Mouse (Mus musculus) gastrocnemius, adult 2 months (tissue): Measurements from ENCODE around the gene Plekhh2. TPM values are rescaled to one million over a fixed set of nuclear protein-coding genes. Genes with fewer than 3 reads are reported as not detected.
A peak's percentile ranks its signal among the peaks of the same experiment; 100 is the strongest.

Experiments
- DNase-seq: peaks from one replicate; pipeline ENCODE4 v3.0.0; 2022
- H3K27ac ChIP-seq: fragments of 200-600 bp; 2 replicates; pipeline ENCODE4 v1.8.1; 2022; ENCODE audit warnings: mild to moderate bottlenecking
- H3K4me3 ChIP-seq: fragments of 200-600 bp; 2 replicates; pipeline ENCODE4 v1.8.1; 2022; ENCODE audit warnings: mild to moderate bottlenecking, moderate library complexity
- CTCF ChIP-seq: fragments of 200-600 bp; IDR thresholded peaks from 2 replicates; pipeline ENCODE4 v1.8.1; 2022; ENCODE audit warnings: antibody characterized with exemption, mild to moderate bottlenecking, moderate library complexity
- intact Hi-C: fragments of 180-260 bp; cut with DNase I; formaldehyde crosslinking; loops from one replicate; pipeline ENCODE4 v1.15.1; 2025
- total RNA-seq, 2 experiments: library from RNA; stranded (reverse); gene quantifications; 2 replicates each; pipeline ENCODE4 v1.2.3; 2021

The Plekhh2 gene
- total RNA-seq, 2 experiments from 2014 or later = 0.77 to 1.7 TPM

- peak overlapping the region; percentile 60 for H3K27ac ChIP-seq
- no peak for TF ChIP-seq CTCF
- peak; percentile 53 for DNase-seq
These were observed 73.4 kb downstream of the Plekhh2 start for GRCm38 (mm10) chr17:84585104-84585503.

GRCm38 (mm10) chr17:84590065-84590464 is 78.4 kb downstream of the Plekhh2 start:
- TF ChIP-seq CTCF = no peak
- intact Hi-C loops = no loop called here

More at GRCm38 (mm10) chr17:84585104-84585503, 73.4 kb downstream of the Plekhh2 start:
- intact Hi-C loops = no loop called here
- H3K4me3 ChIP-seq = no peak overlapping the region

GRCm38 (mm10) chr17:84591431-84592150 is 79.9 kb downstream of the Plekhh2 start:
- intact Hi-C loops = no loop called here
- H3K4me3 ChIP-seq = no peak overlapping the region
- DNase-seq = no peak
- no peak overlapping the region for H3K27ac ChIP-seq
- TF ChIP-seq CTCF = no peak

More at GRCm38 (mm10) chr17:84590065-84590464, 78.4 kb downstream of the Plekhh2 start:
- Histone ChIP-seq H3K4me3 (no peak overlapping the region), H3K27ac (no peak overlapping the region)
- no peak for DNase-seq

- no peak for TF ChIP-seq CTCF
- Histone ChIP-seq H3K4me3 (peak overlapping the region; percentile 13; the same call in 1 of the 2 replicates), H3K27ac (peak overlapping the region; percentile 28)
- DNase-seq = no peak
- intact Hi-C loops = no loop called here
These were observed 84.3 kb downstream of the Plekhh2 start for GRCm38 (mm10) chr17:84596015-84596441.

GRCm38 (mm10) chr17:84596501-84596900 is 84.8 kb downstream of the Plekhh2 start:
- no peak for DNase-seq
- intact Hi-C loops = no loop called here
- Histone ChIP-seq H3K4me3 (peak overlapping the region; percentile 13; the same call in 1 of the 2 replicates), H3K27ac (peak overlapping the region; percentile 28)
- no peak for TF ChIP-seq CTCF

- intact Hi-C loops = no loop called here
- no peak overlapping the region for H3K27ac ChIP-seq
- no peak overlapping the region for H3K4me3 ChIP-seq
- TF ChIP-seq CTCF = no peak
- no peak for DNase-seq
These were observed 86.2 kb downstream of the Plekhh2 start for GRCm38 (mm10) chr17:84597859-84598258.

- DNase-seq = no peak
- no peak for TF ChIP-seq CTCF
- Histone ChIP-seq H3K4me3 (no peak overlapping the region), H3K27ac (peak overlapping the region; percentile 28; the same call in 1 of the 2 replicates)
- intact Hi-C loops = no loop called here
These were observed 87.2 kb downstream of the Plekhh2 start for GRCm38 (mm10) chr17:84598928-84599327.

- peak overlapping the region; percentile 31; the same call in 1 of the 2 replicates for H3K27ac ChIP-seq
- no peak for DNase-seq
- H3K4me3 ChIP-seq = no peak overlapping the region
- intact Hi-C loops = no loop called here
- no peak for TF ChIP-seq CTCF
These were observed 88.6 kb downstream of the Plekhh2 start for GRCm38 (mm10) chr17:84600051-84600983.

- intact Hi-C loops = no loop called here
- DNase-seq = no peak
- no peak overlapping the region for H3K4me3 ChIP-seq
- no peak for TF ChIP-seq CTCF
- no peak overlapping the region for H3K27ac ChIP-seq
These were observed 90.1 kb downstream of the Plekhh2 start for GRCm38 (mm10) chr17:84601805-84602204.

- Histone ChIP-seq H3K27ac (peak overlapping the region; percentile 9; the same call in 1 of the 2 replicates), H3K4me3 (no peak overlapping the region)
- intact Hi-C loops = no loop called here
- DNase-seq = no peak
- TF ChIP-seq CTCF = no peak
These were observed 91.5 kb downstream of the Plekhh2 start for GRCm38 (mm10) chr17:84603202-84603627.

GRCm38 (mm10) chr17:84603709-84604420 is 92.2 kb downstream of the Plekhh2 start:
- peak overlapping the region; percentile 9; the same call in 1 of the 2 replicates for H3K27ac ChIP-seq
- intact Hi-C loops = no loop called here

GRCm38 (mm10) chr17:84606976-84607375 is 95.3 kb downstream of the Plekhh2 start:
- intact Hi-C loops = no loop called here
- Histone ChIP-seq H3K4me3 (no peak overlapping the region), H3K27ac (no peak overlapping the region)
- DNase-seq = no peak
- no peak for TF ChIP-seq CTCF

More at GRCm38 (mm10) chr17:84603709-84604420, 92.2 kb downstream of the Plekhh2 start:
- no peak overlapping the region for H3K4me3 ChIP-seq
- TF ChIP-seq CTCF = no peak
- DNase-seq = no peak
